Mouse (Mus musculus) embryonic facial prominence, embryonic 14.5 days (tissue): ENCODE results near the gene Efcab12. TPM values are rescaled to one million over a fixed set of nuclear protein-coding genes. Genes with fewer than 3 reads are reported as not detected.

Experiments used
- ATAC-seq: fragments of 200-750 bp; cut with Nextera tagmentation; 2 replicates; pipeline ENCODE4 v1.8.0; 2017; ENCODE audit warnings: low read depth, moderate number of reproducible peaks, moderate TSS enrichment
- DNase-seq: peaks from one replicate; pipeline ENCODE4 v3.0.0-alpha.2; 2015; ENCODE audit warnings: low spot score
- H3K27ac ChIP-seq: fragments of 300-500 bp; sonication (generic); replicated peaks from 2 replicates; pipeline ENCODE4 v1.5.1; 2014; ENCODE audit warnings: low read depth, mild to moderate bottlenecking, low read length, moderate library complexity
- H3K27me3 ChIP-seq: fragments of 300-500 bp; sonication (generic); replicated peaks from 2 replicates; pipeline ENCODE4 v1.6.1; 2014; ENCODE audit warnings: low read length; ENCODE audit not compliant: control insufficient read depth, insufficient read depth
- H3K36me3 ChIP-seq: fragments of 300-500 bp; sonication (generic); 2 replicates; pipeline ENCODE4 v1.6.1; 2014; ENCODE audit warnings: low read length, mixed read lengths; ENCODE audit not compliant: control insufficient read depth, insufficient read depth
- H3K4me1 ChIP-seq: fragments of 300-500 bp; sonication (generic); 2 replicates; pipeline ENCODE4 v1.6.1; 2014; ENCODE audit warnings: antibody characterized with exemption, low read length; ENCODE audit not compliant: control insufficient read depth, insufficient read depth
- H3K4me2 ChIP-seq: fragments of 300-500 bp; sonication (generic); 2 replicates; pipeline ENCODE4 v1.6.1; 2014; ENCODE audit warnings: low read depth, mild to moderate bottlenecking, low read length, moderate library complexity, mixed read lengths
- H3K4me3 ChIP-seq: fragments of 300-500 bp; sonication (generic); 2 replicates; pipeline ENCODE4 v1.5.1; 2014; ENCODE audit warnings: low read depth, mild to moderate bottlenecking, low read length
- H3K9ac ChIP-seq: fragments of 300-500 bp; sonication (generic); 2 replicates; pipeline ENCODE4 v1.6.1; 2014; ENCODE audit warnings: low read depth, mild to moderate bottlenecking, low read length, moderate library complexity, mixed read lengths
- H3K9me3 ChIP-seq: fragments of 300-500 bp; sonication (generic); 2 replicates; pipeline ENCODE4 v1.6.1; 2016; ENCODE audit warnings: low read length; ENCODE audit not compliant: control insufficient read depth
- WGBS: fragments of 180-500 bp; shearing (Covaris S2); extraction: QIAGEN DNeasy Blood & Tissue Kit; methylation state at CpG from one replicate; pipeline ENCODE4 v1.1.7; 2014; 5-methylcytosine and 5-hydroxymethylcytosine counted together
- polyA plus RNA-seq: library from polyadenylated mRNA; unstranded; fragments of >200 nt; fragmentation: Nextera tagmentation; extraction: Ambion mirVana; gene quantifications from 2 replicates; pipeline ENCODE4 v1.2.1, GENCODE M21; 2014

Efcab12 gene
- polyA plus RNA-seq, 1 experiment from 2014 or later, result 0.89 TPM

DNA sequence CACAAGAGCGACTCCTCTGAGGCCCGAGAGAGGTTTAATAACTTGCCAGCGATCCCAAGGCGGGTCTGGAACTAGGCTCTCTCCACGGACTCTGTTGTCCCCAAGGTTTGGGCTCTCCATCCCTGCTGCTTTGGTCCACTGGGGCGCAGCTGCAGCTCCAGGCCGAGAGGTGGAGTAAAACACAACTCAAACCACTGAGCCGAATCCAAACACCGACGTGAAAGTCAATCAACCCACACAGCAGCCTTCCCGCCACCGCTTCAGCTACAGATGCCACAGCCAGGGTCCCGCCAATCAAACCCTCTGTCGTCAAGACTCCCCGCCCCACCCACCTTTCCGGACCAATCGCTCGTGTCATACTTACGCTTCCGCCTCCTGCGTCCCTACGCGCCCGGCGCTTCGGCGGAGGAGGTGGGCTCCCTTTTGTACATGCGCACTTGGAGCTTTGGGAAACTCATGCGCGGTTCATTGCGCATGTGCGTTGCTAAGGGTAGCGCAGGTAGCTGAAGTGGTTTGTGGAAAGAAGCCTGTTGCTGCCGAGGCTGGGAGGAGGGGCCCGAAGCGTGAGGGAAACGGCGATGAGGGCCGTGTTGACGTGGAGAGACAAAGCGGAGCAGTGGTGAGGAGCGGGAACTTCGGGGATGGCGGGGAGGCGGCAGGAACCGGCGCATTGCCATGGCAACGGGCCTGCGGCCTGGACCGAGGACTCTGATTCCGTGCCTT is 15.0 kb upstream of the Efcab12 start, which contains the start of the genes Mbd4 and Ift122:
Mbd4 (minus strand) TSS at position 281 of the 723 bp plus-strand sequence.
Ift122 (plus strand) TSS at position 380 of the 723 bp plus-strand sequence.
- ATAC-seq (peak; percentile 98), DNase-seq (peak; percentile 100)
- Histone ChIP-seq H3K36me3 (peaks cover 14% of the 10 kb centered on the region), H3K27ac (peak within 1 kb of the TSS; percentile 85), H3K9me3 (no peaks in the 10 kb centered on the region), H3K9ac (peak within 1 kb of the TSS; percentile 73), H3K4me3 (peak within 1 kb of the TSS; percentile 63), H3K4me1 (peaks cover 14% of the 10 kb centered on the region), H3K4me2 (peak within 1 kb of the TSS; percentile 76), H3K27me3 (no peaks in the 10 kb centered on the region)
- under 1% methylated on average over 46 of the region's 51 CpGs for WGBS

GRCm38 (mm10) chr6:115852446-115853090 is 14.4 kb upstream of the Efcab12 start:
- H3K9me3 ChIP-seq, result no peaks in the 10 kb centered on the region
- H3K4me1 ChIP-seq, result peaks cover 14% of the 10 kb centered on the region
- no peak for ATAC-seq
- H3K4me2 ChIP-seq, result peak overlapping the region; percentile 76
- peak overlapping the region; percentile 63 for H3K4me3 ChIP-seq
- H3K36me3 ChIP-seq, result peaks cover 15% of the 10 kb centered on the region
- no peak for DNase-seq
- H3K27me3 ChIP-seq, result no peaks in the 10 kb centered on the region
- H3K9ac ChIP-seq, result peak overlapping the region; percentile 73
- WGBS, result 5% methylated on average over 20 of the region's 20 CpGs
- peak overlapping the region; percentile 85 for H3K27ac ChIP-seq

- ATAC-seq, result no peak
- 85% methylated on average over 10 of the region's 10 CpGs for whole genome bisulfite sequencing
- Histone ChIP-seq H3K4me3 (no peak overlapping the region), H3K4me1 (peaks cover 9% of the 10 kb centered on the region), H3K27me3 (no peaks in the 10 kb centered on the region), H3K27ac (no peak overlapping the region), H3K4me2 (no peak overlapping the region), H3K9me3 (no peaks in the 10 kb centered on the region), H3K9ac (0 out of 2 replicates have a peak overlapping the region, but pooled peaks have one; percentile 10), H3K36me3 (peaks cover 34% of the 10 kb centered on the region)
- no peak for DNase-seq
These were observed 10.5 kb upstream of the Efcab12 start for GRCm38 (mm10) chr6:115848598-115849304.

DNA sequence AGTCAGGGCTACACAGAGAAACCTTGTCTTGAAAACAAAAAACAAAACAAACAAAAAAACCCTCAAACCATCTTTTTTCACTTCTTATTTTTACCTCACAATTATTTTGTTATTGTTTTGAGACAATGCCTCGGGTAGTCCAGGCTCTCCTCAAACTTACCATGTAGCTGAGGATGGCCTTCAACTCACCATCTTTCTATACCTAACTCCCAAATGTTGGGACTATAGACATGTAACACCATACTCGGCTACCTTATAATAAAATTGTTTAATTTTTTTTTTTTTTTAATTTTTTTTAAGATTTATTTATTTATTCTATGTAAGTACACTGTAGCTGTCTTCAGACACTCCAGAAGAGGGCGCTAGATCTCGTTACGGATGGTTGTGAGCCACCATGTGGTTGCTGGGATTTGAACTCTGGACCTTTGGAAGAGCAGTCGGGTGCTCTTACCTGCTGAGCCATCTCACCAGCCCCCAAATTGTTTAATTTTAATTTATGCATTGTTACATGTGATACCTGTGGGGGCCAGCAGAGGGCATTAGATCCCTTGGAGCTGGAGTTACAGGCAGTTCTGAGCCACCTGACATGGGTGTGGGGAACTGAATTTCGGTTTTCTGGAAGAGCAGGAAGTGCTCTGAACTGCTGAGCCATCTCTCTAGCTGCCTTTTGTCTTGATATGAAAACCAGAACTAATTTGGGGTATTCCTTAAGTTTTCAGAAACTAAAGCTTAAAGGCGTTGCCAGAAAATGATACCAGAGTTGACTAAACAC is 8.6 kb upstream of the Efcab12 start:
- Histone ChIP-seq H3K9me3 (no peaks in the 10 kb centered on the region), H3K27me3 (no peaks in the 10 kb centered on the region), H3K4me2 (no peak overlapping the region), H3K4me1 (0 out of 2 replicates have a peak, but pooled peaks cover 1% of the 10 kb centered on the region), H3K9ac (no peak overlapping the region), H3K4me3 (no peak overlapping the region), H3K36me3 (peaks cover 52% of the 10 kb centered on the region), H3K27ac (no peak overlapping the region)
- DNase-seq (peak; percentile 56), ATAC-seq (peak; percentile 68; the same call in 1 of the 2 replicates)
- 48% methylated on average over 6 of the region's 8 CpGs for WGBS

GRCm38 (mm10) chr6:115845006-115845405 is 6.8 kb upstream of the Efcab12 start:
- peaks cover 51% of the 10 kb centered on the region for H3K36me3 ChIP-seq

GRCm38 (mm10) chr6:115838745-115839144 is 533 bp upstream of the Efcab12 start:
- Histone ChIP-seq H3K27me3 (no peaks in the 10 kb centered on the region), H3K4me1 (no peaks in the 10 kb centered on the region), H3K36me3 (peaks cover 23% of the 10 kb centered on the region), H3K4me2 (peak overlapping the region; percentile 63), H3K27ac (no peak overlapping the region), H3K9me3 (no peaks in the 10 kb centered on the region), H3K4me3 (peak overlapping the region; percentile 29; the same call in 1 of the 2 replicates), H3K9ac (no peak overlapping the region)
- DNase-seq (no peak), ATAC-seq (no peak)
- WGBS, result 65% methylated on average over 5 of the region's 5 CpGs

More at GRCm38 (mm10) chr6:115845006-115845405, 6.8 kb upstream of the Efcab12 start:
- ATAC-seq, result no peak
- DNase-seq, result no peak
- H3K4me2 ChIP-seq, result no peak overlapping the region
- no peak overlapping the region for H3K27ac ChIP-seq
- H3K4me3 ChIP-seq, result no peak overlapping the region
- no peaks in the 10 kb centered on the region for H3K4me1 ChIP-seq
- 95% methylated on average over 4 of the region's 4 CpGs for WGBS
- no peaks in the 10 kb centered on the region for H3K9me3 ChIP-seq
- no peak overlapping the region for H3K9ac ChIP-seq
- no peaks in the 10 kb centered on the region for H3K27me3 ChIP-seq

GRCm38 (mm10) chr6:115833861-115834260 is 4.4 kb downstream of the Efcab12 start:
- Histone ChIP-seq H3K4me3 (no peak overlapping the region), H3K9ac (no peak overlapping the region), H3K27me3 (no peaks in the 10 kb centered on the region), H3K36me3 (no peaks in the 10 kb centered on the region), H3K27ac (no peak overlapping the region), H3K4me1 (no peaks in the 10 kb centered on the region), H3K9me3 (no peaks in the 10 kb centered on the region), H3K4me2 (no peak overlapping the region)
- ATAC-seq, result no peak
- no peak for DNase-seq
